Mouse (Mus musculus) kidney, embryonic 16.5 days (tissue): ENCODE results near the gene Ncln. TPM values are rescaled to one million over a fixed set of nuclear protein-coding genes. Genes with fewer than 3 reads are reported as not detected.
"Not testable (repeated sequence)": the region's sequence is repeated elsewhere in the genome, so short reads cannot be mapped to it uniquely, and the experiment has no call there.

Experiments used
- ATAC-seq: fragments of 200-750 bp; cut with Nextera tagmentation; 2 replicates; pipeline ENCODE4 v1.8.0; 2017; ENCODE audit warnings: moderate TSS enrichment; ENCODE audit not compliant: low FRiP score, low TSS enrichment
- H3K27ac ChIP-seq: fragments of 300-500 bp; sonication (generic); 2 replicates; pipeline ENCODE4 v1.5.1; 2014; ENCODE audit warnings: low read length
- H3K27me3 ChIP-seq: fragments of 300-500 bp; sonication (generic); 2 replicates; pipeline ENCODE4 v1.6.1; 2014; ENCODE audit warnings: low read length, control low read depth, mixed read lengths; ENCODE audit not compliant: insufficient read depth
- H3K36me3 ChIP-seq: fragments of 300-500 bp; sonication (generic); 2 replicates; pipeline ENCODE4 v1.6.1; 2014; ENCODE audit warnings: low read length, control low read depth, mixed read lengths; ENCODE audit not compliant: insufficient read depth
- H3K4me1 ChIP-seq: fragments of 300-500 bp; sonication (generic); 2 replicates; pipeline ENCODE4 v1.6.1; 2014; ENCODE audit warnings: low read length, control low read depth, mixed read lengths; ENCODE audit not compliant: insufficient read depth
- H3K4me2 ChIP-seq: fragments of 300-500 bp; sonication (generic); replicated peaks from 2 replicates; pipeline ENCODE4 v1.6.1; 2014; ENCODE audit warnings: low read depth, low read length
- H3K4me3 ChIP-seq: fragments of 300-500 bp; sonication (generic); 2 replicates; pipeline ENCODE4 v1.5.1; 2014; ENCODE audit warnings: mild to moderate bottlenecking, low read length
- H3K9ac ChIP-seq: fragments of 300-500 bp; sonication (generic); replicated peaks from 2 replicates; pipeline ENCODE4 v1.6.1; 2014; ENCODE audit warnings: low read length
- H3K9me3 ChIP-seq: fragments of 300-500 bp; sonication (generic); 2 replicates; pipeline ENCODE4 v1.6.1; 2016; ENCODE audit warnings: low read length, control low read depth
- WGBS: fragments of 180-500 bp; shearing (Covaris S2); extraction: QIAGEN DNeasy Blood & Tissue Kit; methylation state at CpG from one replicate; pipeline ENCODE4 v1.1.7; 2014; 5-methylcytosine and 5-hydroxymethylcytosine counted together
- microRNA-seq: library from miRNA; unstranded; fragments of <30 nt; microRNA quantifications from one replicate; pipeline ENCODE4, GENCODE M21; 2016
- polyA plus RNA-seq: library from polyadenylated mRNA; unstranded; fragments of >200 nt; fragmentation: Nextera tagmentation; extraction: Ambion mirVana; gene quantifications from 2 replicates; pipeline ENCODE4 v1.2.1, GENCODE M21; 2015

Ncln gene
- polyA plus RNA-seq, 1 experiment from 2014 or later, result 112 TPM

- Histone ChIP-seq H3K4me1 (0 out of 2 replicates have a peak, but pooled peaks cover 3% of the 10 kb centered on the region), H3K4me2 (no peak overlapping the region), H3K9me3 (no peaks in the 10 kb centered on the region), H3K9ac (0 out of 2 replicates have a peak overlapping the region, but pooled peaks have one; percentile 9), H3K27ac (no peak overlapping the region), H3K27me3 (peaks cover 60% of the 10 kb centered on the region), H3K4me3 (no peak overlapping the region), H3K36me3 (no peaks in the 10 kb centered on the region)
- ATAC-seq, result peak; percentile 20; the same call in 1 of the 2 replicates
- 52% methylated on average over 9 of the region's 9 CpGs for WGBS
Observed at GRCm38 (mm10) chr10:81450641-81451364, 45.4 kb downstream of the Ncln start.

GRCm38 (mm10) chr10:81450140-81450539, 46.1 kb downstream of the Ncln start:
- peak; percentile 58 for ATAC-seq
- 1% methylated on average over 7 of the region's 7 CpGs for WGBS
- no peak overlapping the region for H3K9ac ChIP-seq
- H3K4me2 ChIP-seq, result no peak overlapping the region
- H3K27ac ChIP-seq, result no peak overlapping the region
- 0 out of 2 replicates have a peak, but pooled peaks cover 3% of the 10 kb centered on the region for H3K4me1 ChIP-seq
- H3K4me3 ChIP-seq, result no peak overlapping the region
- H3K9me3 ChIP-seq, result no peaks in the 10 kb centered on the region
- peaks cover 53% of the 10 kb centered on the region for H3K27me3 ChIP-seq
- no peaks in the 10 kb centered on the region for H3K36me3 ChIP-seq

GRCm38 (mm10) chr10:81445516-81445915, 50.7 kb downstream of the Ncln start:
- not testable (repeated sequence) for H3K4me2 ChIP-seq, H3K27ac ChIP-seq, ATAC-seq, H3K36me3 ChIP-seq, H3K9ac ChIP-seq, H3K4me3 ChIP-seq, H3K4me1 ChIP-seq, H3K9me3 ChIP-seq, H3K27me3 ChIP-seq
- WGBS, result 28% methylated on average over 2 of the region's 2 CpGs

- ATAC-seq, result no peak
- H3K4me2 ChIP-seq, result no peak overlapping the region
Observed at GRCm38 (mm10) chr10:81441019-81441418, 55.2 kb downstream of the Ncln start.

More at GRCm38 (mm10) chr10:81441019-81441418, 55.2 kb downstream of the Ncln start:
- Histone ChIP-seq H3K4me3 (no peak overlapping the region), H3K9me3 (no peaks in the 10 kb centered on the region), H3K9ac (no peak overlapping the region), H3K27ac (no peak overlapping the region), H3K27me3 (no peaks in the 10 kb centered on the region), H3K4me1 (no peaks in the 10 kb centered on the region), H3K36me3 (no peaks in the 10 kb centered on the region)

Small RNA genes within 50 kb of the gene (microRNA-seq; reads per million reads assigned to microRNA genes)
- not detected for gene Gm25595

Other genes with a start within 250 kb of the Ncln start
- 8.2 and 8.9 TPM in 2 replicates for gene Matk, start 243.5 kb downstream of the Ncln start, polyA plus RNA-seq
- gene Mrpl54, start 229.5 kb downstream of the Ncln start, polyA plus RNA-seq, result 218 and 238 TPM in 2 replicates
- 88.6 and 88.7 TPM in 2 replicates for gene Apba3, start 229.4 kb downstream of the Ncln start, polyA plus RNA-seq
- gene Tjp3, start 204.8 kb downstream of the Ncln start, polyA plus RNA-seq, result 21.9 and 22.6 TPM in 2 replicates
- gene Pip5k1c, start 203.4 kb downstream of the Ncln start, polyA plus RNA-seq, result 62.9 and 63.9 TPM in 2 replicates
- 42.3 and 43.2 TPM in 2 replicates for gene Cactin, start 175.3 kb downstream of the Ncln start, polyA plus RNA-seq
- 19.7 and 20.2 TPM in 2 replicates for gene Tbxa2r, start 167.7 kb downstream of the Ncln start, polyA plus RNA-seq
- gene Gipc3, start 153.1 kb downstream of the Ncln start, polyA plus RNA-seq, result 0.09 TPM in 2 replicates
- gene Hmg20b, start 145.9 kb downstream of the Ncln start, polyA plus RNA-seq, result 90.6 and 94.5 TPM in 2 replicates
- 9.8 and 12.5 TPM in 2 replicates for gene Mfsd12, start 138.9 kb downstream of the Ncln start, polyA plus RNA-seq
- gene 4930404N11Rik, start 130.6 kb downstream of the Ncln start, polyA plus RNA-seq, result 0.98 and 1.2 TPM in 2 replicates
- gene Fzr1, start 117.9 kb downstream of the Ncln start, polyA plus RNA-seq, result 111 and 115 TPM in 2 replicates
- 87.6 and 104 TPM in 2 replicates for gene Dohh, start 112.0 kb downstream of the Ncln start, polyA plus RNA-seq
- 5.0 and 5.2 TPM in 2 replicates for gene Gm48551, start 111.9 kb downstream of the Ncln start, polyA plus RNA-seq
- gene Gm48552, start 107.4 kb downstream of the Ncln start, polyA plus RNA-seq, result 1.4 and 1.6 TPM in 2 replicates
- 42.7 and 44.1 TPM in 2 replicates for gene Smim24, start 103.3 kb downstream of the Ncln start, polyA plus RNA-seq
- gene Nfic, start 40.8 kb downstream of the Ncln start, polyA plus RNA-seq, result 87.8 and 92.0 TPM in 2 replicates
- 0.29 and 0.67 TPM in 2 replicates for gene Celf5, start 13.7 kb downstream of the Ncln start, polyA plus RNA-seq
- gene S1pr4, start 3.7 kb upstream of the Ncln start, polyA plus RNA-seq, result 1.5 and 1.7 TPM in 2 replicates
- 0.70 and 0.98 TPM in 2 replicates for gene Gna15, start 27.8 kb upstream of the Ncln start, polyA plus RNA-seq
- 92.3 and 92.7 TPM in 2 replicates for gene Gna11, start 48.8 kb upstream of the Ncln start, polyA plus RNA-seq
- gene Aes, start 63.1 kb upstream of the Ncln start, polyA plus RNA-seq, result 322 and 487 TPM in 2 replicates
- 41.0 and 52.0 TPM in 2 replicates for gene Tle2, start 78.2 kb upstream of the Ncln start, polyA plus RNA-seq
- 18.5 and 22.8 TPM in 2 replicates for gene Tle6, start 104.7 kb upstream of the Ncln start, polyA plus RNA-seq
- gene BC025920, start 109.9 kb upstream of the Ncln start, polyA plus RNA-seq, result 0.66 and 0.82 TPM in 2 replicates
- 41.8 and 48.4 TPM in 2 replicates for gene Sirt6, start 131.4 kb upstream of the Ncln start, polyA plus RNA-seq
- gene Ankrd24, start 132.1 kb upstream of the Ncln start, polyA plus RNA-seq, result 16.0 and 17.6 TPM in 2 replicates
- 5.6 and 6.3 TPM in 2 replicates for gene Gm10778, start 152.7 kb upstream of the Ncln start, polyA plus RNA-seq
- gene Zfp433, start 208.4 kb upstream of the Ncln start, polyA plus RNA-seq, result 17.9 and 19.4 TPM in 2 replicates